Mouse (Mus musculus): ENCODE data around the gene Trp63. TPM values are rescaled to one million over a fixed set of nuclear protein-coding genes. Genes with fewer than 3 reads are reported as not detected.
"Not testable (repeated sequence)": the region's sequence is repeated elsewhere in the genome, so short reads cannot be mapped to it uniquely, and the experiment has no call there.

Gene Trp63
- 1 to 10 TPM; 5.1 to 8.7 TPM for total RNA-seq (2021)
- long read RNA-seq, experiment 1, partial matches to known transcripts = 2 of 11 reads
- long read RNA-seq, experiment 1, other reads (novel, unspliced or antisense) = 9 of 11 reads
- long read RNA-seq, experiment 2, partial matches to known transcripts = 0 of 27 reads
- long read RNA-seq, experiment 2, other reads (novel, unspliced or antisense) = 27 of 27 reads

GRCm38 (mm10) chr16:25683531-25684248, at the start of gene Trp63:
TSS of gene Trp63 (plus strand) at chr16:25683763.
- intact Hi-C loops (cut with DNase I) = loop anchor here (10.0 kb wide), 1 partner anchor 149 kb away; no protein-coding TSS in a partner anchor
- DNase-seq = no peak

- intact Hi-C loops (cut with DNase I); DNase-seq: not testable (repeated sequence)
Measured at GRCm38 (mm10) chr16:25644716-25645115, 38.8 kb upstream of the Trp63 start.

- intact Hi-C loops (cut with DNase I) = no loop called here
Measured at GRCm38 (mm10) chr16:25660510-25661235, 22.9 kb upstream of the Trp63 start.

GRCm38 (mm10) chr16:25663116-25663515, 20.4 kb upstream of the Trp63 start:
- no peak for DNase-seq
- intact Hi-C loops (cut with DNase I) = no loop called here

More at GRCm38 (mm10) chr16:25660510-25661235, 22.9 kb upstream of the Trp63 start:
- DNase-seq = no peak

GRCm38 (mm10) chr16:25673861-25674440, 9.6 kb upstream of the Trp63 start:
- DNase-seq = no peak
- intact Hi-C loops (cut with DNase I) = loop anchor here (10.0 kb wide), 1 partner anchor 299 kb away; no protein-coding TSS in a partner anchor

GRCm38 (mm10) chr16:25680369-25680768, 3.2 kb upstream of the Trp63 start:
- intact Hi-C loops (cut with DNase I) = loop anchor here (10.0 kb wide), 1 partner anchor 146 kb away; no protein-coding TSS in a partner anchor
- no peak for DNase-seq

- intact Hi-C loops (cut with DNase I) = loop anchor here (10.0 kb wide), 1 partner anchor 148 kb away; no protein-coding TSS in a partner anchor
- DNase-seq = no peak
Measured at GRCm38 (mm10) chr16:25682533-25682932, 1.0 kb upstream of the Trp63 start.

GRCm38 (mm10) chr16:25684572-25684971, 1.0 kb downstream of the Trp63 start:
- intact Hi-C loops (cut with DNase I) = loop anchor here (10.0 kb wide), 1 partner anchor 150 kb away; no protein-coding TSS in a partner anchor
- DNase-seq = no peak

- no peak for DNase-seq
- intact Hi-C loops (cut with DNase I) = no loop called here
Measured at GRCm38 (mm10) chr16:25690612-25691011, 7.0 kb downstream of the Trp63 start.

- DNase-seq = no peak
- intact Hi-C loops (cut with DNase I) = no loop called here
Measured at GRCm38 (mm10) chr16:25701252-25701651, 17.7 kb downstream of the Trp63 start.

- intact Hi-C loops (cut with DNase I) = no loop called here
- DNase-seq = no peak
Measured at GRCm38 (mm10) chr16:25706260-25706659, 22.7 kb downstream of the Trp63 start.

- intact Hi-C loops (cut with DNase I) = no loop called here
- no peak for DNase-seq
Measured at GRCm38 (mm10) chr16:25715790-25716189, 32.2 kb downstream of the Trp63 start.

- intact Hi-C loops (cut with DNase I) = no loop called here
Measured at GRCm38 (mm10) chr16:25723131-25723530, 39.6 kb downstream of the Trp63 start.

GRCm38 (mm10) chr16:25727001-25727400, 43.4 kb downstream of the Trp63 start:
- DNase-seq = no peak
- intact Hi-C loops (cut with DNase I) = no loop called here

More at GRCm38 (mm10) chr16:25723131-25723530, 39.6 kb downstream of the Trp63 start:
- DNase-seq = no peak

GRCm38 (mm10) chr16:25727957-25728506, 44.5 kb downstream of the Trp63 start:
- intact Hi-C loops (cut with DNase I) = no loop called here

GRCm38 (mm10) chr16:25736912-25737311, 53.3 kb downstream of the Trp63 start:
- intact Hi-C loops (cut with DNase I) = no loop called here
- no peak for DNase-seq

More at GRCm38 (mm10) chr16:25727957-25728506, 44.5 kb downstream of the Trp63 start:
- peak; percentile 23 to 24 for DNase-seq

GRCm38 (mm10) chr16:25737623-25738050, 54.1 kb downstream of the Trp63 start:
- intact Hi-C loops (cut with DNase I) = no loop called here
- DNase-seq = no peak

- intact Hi-C loops (cut with DNase I) = no loop called here
- DNase-seq = no peak
Measured at GRCm38 (mm10) chr16:25746807-25747206, 63.2 kb downstream of the Trp63 start.

GRCm38 (mm10) chr16:25751866-25752265, 68.3 kb downstream of the Trp63 start:
- intact Hi-C loops (cut with DNase I) = no loop called here
- DNase-seq = no peak

GRCm38 (mm10) chr16:25758108-25758507, 74.5 kb downstream of the Trp63 start:
- no peak for DNase-seq
- intact Hi-C loops (cut with DNase I) = no loop called here

Data from gastrocnemius, postnatal 36 days (tissue).